Mouse (Mus musculus) G1E (cell line): Measurements from ENCODE around the gene Shld2.

ENCODE experiments used
- CTCF ChIP-seq: IDR thresholded peaks from 2 replicates; pipeline ENCODE4 v1.5.1; 2012; ENCODE audit warnings: low read depth, low read length, inconsistent platforms, mixed read lengths
- GATA1 ChIP-seq: IDR thresholded peaks from 2 replicates; pipeline ENCODE4 v1.6.1; 2012; ENCODE audit warnings: borderline replicate concordance, low read length, inconsistent platforms, mixed read lengths
- POLR2AphosphoS5 ChIP-seq: IDR thresholded peaks from 2 replicates; pipeline ENCODE4 v1.6.1; 2012; ENCODE audit warnings: low read depth, low read length, inconsistent platforms; ENCODE audit not compliant: insufficient replicate concordance

DNA sequence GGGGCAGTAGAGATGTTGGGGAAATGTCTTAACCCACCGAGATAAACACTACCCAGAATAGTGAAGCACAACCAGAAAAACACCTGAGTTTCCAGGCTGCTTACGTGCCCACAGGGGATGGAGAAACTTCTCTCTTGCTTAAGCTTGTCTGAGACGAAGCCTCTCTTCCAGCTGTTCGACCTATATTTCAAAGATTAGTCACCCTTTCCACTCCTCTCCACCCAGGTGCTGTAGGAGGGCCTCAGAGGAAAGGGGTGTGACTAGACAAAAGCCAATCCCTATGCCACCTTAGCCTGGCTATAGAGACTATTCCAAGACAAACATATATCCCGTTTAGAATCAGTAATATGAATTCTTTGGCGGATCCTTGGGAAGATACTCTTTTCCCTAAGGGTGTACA is 102.3 kb downstream of the Shld2 start:
- TF ChIP-seq CTCF (no peak), GATA1 (no peak), POLR2AphosphoS5 (no peak)
